Mouse (Mus musculus): Measurements from ENCODE around the gene Gsg1l.
A peak's percentile ranks its signal among the peaks of the same experiment; 100 is the strongest.

The Gsg1l gene

GRCm38 (mm10) chr7:125865234-125865633 lies 217.0 kb downstream of the Gsg1l start:
- no peak for DNase-seq (ENCODE audit: low read depth, low spot score)

GRCm38 (mm10) chr7:125864026-125864425 lies 218.2 kb downstream of the Gsg1l start:
- DNase-seq (ENCODE audit: low read depth, low spot score), result no peak

GRCm38 (mm10) chr7:125860421-125860820 lies 221.8 kb downstream of the Gsg1l start:
- DNase-seq (ENCODE audit: low read depth, low spot score), result no peak

GRCm38 (mm10) chr7:125859564-125859963 lies 222.6 kb downstream of the Gsg1l start:
- DNase-seq (ENCODE audit: low read depth, low spot score), result no peak

- DNase-seq (ENCODE audit: low read depth, low spot score), result no peak
Observed at GRCm38 (mm10) chr7:125847528-125847866, 234.7 kb downstream of the Gsg1l start.

GRCm38 (mm10) chr7:125846866-125847527 lies 235.2 kb downstream of the Gsg1l start:
- DNase-seq (ENCODE audit: low read depth, low spot score), result no peak

GRCm38 (mm10) chr7:125845611-125846010 lies 236.6 kb downstream of the Gsg1l start:
- DNase-seq (ENCODE audit: low read depth, low spot score), result no peak

- DNase-seq (ENCODE audit: low read depth, low spot score), result no peak
Observed at GRCm38 (mm10) chr7:125838078-125838742, 244.0 kb downstream of the Gsg1l start.

- DNase-seq (ENCODE audit: low read depth, low spot score), result no peak
Observed at GRCm38 (mm10) chr7:125833471-125833870, 248.7 kb downstream of the Gsg1l start.

GRCm38 (mm10) chr7:125832767-125833166 lies 249.4 kb downstream of the Gsg1l start:
- no peak for DNase-seq (ENCODE audit: low read depth, low spot score)

GRCm38 (mm10) chr7:125829121-125829666 lies 253.0 kb downstream of the Gsg1l start:
- DNase-seq (ENCODE audit: low read depth, low spot score), result peak; percentile 76

- no peak for DNase-seq (ENCODE audit: low read depth, low spot score)
Observed at GRCm38 (mm10) chr7:125828561-125828960, 253.7 kb downstream of the Gsg1l start.
